Mouse (Mus musculus): ENCODE data around the gene Krtap28-13. TPM values are rescaled to one million over a fixed set of nuclear protein-coding genes. Genes with fewer than 3 reads are reported as not detected.

Krtap28-13 gene
- not detected in 2 replicates for polyA plus RNA-seq (2015; fragmentation: Nextera tagmentation; extraction: Ambion mirVana)

DNA sequence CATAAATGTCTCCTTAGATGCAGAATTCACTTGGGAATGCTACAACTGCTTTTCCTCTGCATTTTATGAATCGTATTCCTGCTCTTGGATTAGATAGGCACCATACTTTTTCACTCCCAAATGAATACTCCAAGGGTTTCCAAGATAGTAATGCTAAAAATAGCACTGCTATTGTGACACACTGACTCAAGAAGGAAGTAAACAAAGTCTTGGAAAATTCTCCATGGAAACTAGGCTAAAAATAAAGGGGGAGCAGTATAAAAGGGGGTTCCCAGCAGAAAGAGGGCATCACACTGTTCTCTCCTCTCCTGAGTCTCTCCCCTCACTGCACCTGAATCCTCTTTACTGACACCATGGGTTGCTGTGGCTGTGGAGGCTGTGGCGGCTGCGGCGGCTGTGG is at the start of gene Krtap28-13:
Gene Krtap28-13 (plus strand): TSS at position 288 of the 400 bp plus-strand sequence.
- H3K27me3 ChIP-seq (replicated peaks; ENCODE audit: control insufficient read depth, insufficient read depth, low read length) = no peaks in the 10 kb centered on the region
- no peaks in the 10 kb centered on the region for H3K4me1 ChIP-seq (replicated peaks; ENCODE audit: control insufficient read depth, insufficient read depth, low read length)
- no peak within 1 kb of the TSS for H3K9ac ChIP-seq (replicated peaks; ENCODE audit: low read depth, low read length)
- H3K36me3 ChIP-seq (ENCODE audit: control insufficient read depth, insufficient read depth) = no peaks in the 10 kb centered on the region
- WGBS = 93% methylated on average over 4 of the region's 4 CpGs
- no peak; the same call in 1 of the 2 replicates for ATAC-seq
- H3K27ac ChIP-seq (ENCODE audit: low read length) = no peak within 1 kb of the TSS
- H3K4me3 ChIP-seq (replicated peaks; ENCODE audit: low read length) = no peak within 1 kb of the TSS
- no peak within 1 kb of the TSS for H3K4me2 ChIP-seq (ENCODE audit: low read length)
- no peaks in the 10 kb centered on the region for H3K9me3 ChIP-seq (ENCODE audit: control insufficient read depth, low read length)

- Histone ChIP-seq H3K9ac (replicated peaks; ENCODE audit: low read depth, low read length) (no peak overlapping the region), H3K9me3 (ENCODE audit: control insufficient read depth, low read length) (no peaks in the 10 kb centered on the region), H3K4me3 (replicated peaks; ENCODE audit: low read length) (no peak overlapping the region), H3K27ac (ENCODE audit: low read length) (no peak overlapping the region), H3K4me1 (replicated peaks; ENCODE audit: control insufficient read depth, insufficient read depth, low read length) (no peaks in the 10 kb centered on the region), H3K4me2 (ENCODE audit: low read length) (no peak overlapping the region), H3K27me3 (replicated peaks; ENCODE audit: control insufficient read depth, insufficient read depth, low read length) (no peaks in the 10 kb centered on the region), H3K36me3 (ENCODE audit: control insufficient read depth, insufficient read depth) (no peaks in the 10 kb centered on the region)
- ATAC-seq = no peak
- WGBS = 96% methylated on average over 3 of the region's 3 CpGs
Measured at GRCm38 (mm10) chr1:83014477-83014876, 46.3 kb upstream of the Krtap28-13 start.

DNA sequence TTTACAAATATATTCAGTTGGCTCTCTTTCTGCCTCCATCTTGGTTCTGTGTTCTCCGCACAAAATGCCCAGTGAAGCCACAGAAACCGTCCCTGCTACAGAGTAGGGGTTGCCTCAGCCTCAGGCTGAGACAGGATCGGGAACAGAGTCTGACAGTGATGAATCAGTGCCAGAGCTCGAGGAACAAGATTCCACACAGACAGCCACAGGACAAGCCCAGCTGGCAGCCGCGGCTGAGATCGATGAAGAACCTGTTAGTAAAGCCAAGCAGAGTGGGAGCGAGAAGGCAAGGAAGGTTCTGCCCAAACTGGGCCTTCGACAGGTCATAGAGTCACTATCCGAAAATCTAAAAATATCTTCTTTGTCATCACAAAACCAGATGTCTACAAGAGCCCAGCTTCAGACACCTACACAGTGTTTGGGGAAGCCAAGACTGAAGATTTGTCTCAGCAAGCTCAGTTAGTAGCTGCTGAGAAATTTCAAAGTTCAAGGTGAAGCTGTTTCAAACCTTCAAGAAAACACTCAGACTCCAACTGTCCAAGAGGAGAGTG is 45.3 kb upstream of the Krtap28-13 start:
- Histone ChIP-seq H3K27ac (ENCODE audit: low read length) (no peak overlapping the region), H3K27me3 (replicated peaks; ENCODE audit: control insufficient read depth, insufficient read depth, low read length) (no peaks in the 10 kb centered on the region), H3K9ac (replicated peaks; ENCODE audit: low read depth, low read length) (no peak overlapping the region), H3K9me3 (ENCODE audit: control insufficient read depth, low read length) (no peaks in the 10 kb centered on the region), H3K4me2 (ENCODE audit: low read length) (no peak overlapping the region), H3K4me1 (replicated peaks; ENCODE audit: control insufficient read depth, insufficient read depth, low read length) (no peaks in the 10 kb centered on the region), H3K4me3 (replicated peaks; ENCODE audit: low read length) (no peak overlapping the region), H3K36me3 (ENCODE audit: control insufficient read depth, insufficient read depth) (no peaks in the 10 kb centered on the region)
- no peak for ATAC-seq
- WGBS = 89% methylated on average over 10 of the region's 10 CpGs

DNA sequence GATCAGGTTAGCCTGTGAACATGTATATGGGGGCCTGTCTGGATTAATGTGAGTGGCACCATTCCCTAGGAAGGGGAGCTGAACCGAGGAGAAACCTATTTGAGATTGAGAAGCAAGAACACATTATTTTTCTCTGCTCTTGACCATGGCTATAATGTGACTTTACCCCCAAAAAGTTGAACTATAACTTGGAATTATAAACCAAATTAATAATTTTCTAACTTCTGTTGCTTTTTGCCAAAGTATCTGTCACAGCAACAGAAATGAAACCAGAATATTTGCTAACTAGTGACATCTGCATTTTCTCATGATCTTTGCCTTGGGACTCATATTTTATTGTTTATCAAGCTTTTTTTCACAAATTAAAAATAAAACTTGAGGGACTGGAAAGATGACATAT is 44.2 kb upstream of the Krtap28-13 start:
- no peak overlapping the region for H3K4me2 ChIP-seq (ENCODE audit: low read length)
- 66% methylated on average over 1 of the region's 1 CpGs for WGBS
- no peak overlapping the region for H3K4me3 ChIP-seq (replicated peaks; ENCODE audit: low read length)
- H3K36me3 ChIP-seq (ENCODE audit: control insufficient read depth, insufficient read depth) = no peaks in the 10 kb centered on the region
- H3K9ac ChIP-seq (replicated peaks; ENCODE audit: low read depth, low read length) = no peak overlapping the region
- H3K27me3 ChIP-seq (replicated peaks; ENCODE audit: control insufficient read depth, insufficient read depth, low read length) = no peaks in the 10 kb centered on the region
- no peak overlapping the region for H3K27ac ChIP-seq (ENCODE audit: low read length)
- H3K9me3 ChIP-seq (ENCODE audit: control insufficient read depth, low read length) = no peaks in the 10 kb centered on the region
- no peaks in the 10 kb centered on the region for H3K4me1 ChIP-seq (replicated peaks; ENCODE audit: control insufficient read depth, insufficient read depth, low read length)
- no peak for ATAC-seq

- H3K27me3 ChIP-seq (replicated peaks; ENCODE audit: control insufficient read depth, insufficient read depth, low read length) = no peaks in the 10 kb centered on the region
- no peaks in the 10 kb centered on the region for H3K36me3 ChIP-seq (ENCODE audit: control insufficient read depth, insufficient read depth)
- no peak overlapping the region for H3K27ac ChIP-seq (ENCODE audit: low read length)
- no peaks in the 10 kb centered on the region for H3K9me3 ChIP-seq (ENCODE audit: control insufficient read depth, low read length)
- H3K4me3 ChIP-seq (replicated peaks; ENCODE audit: low read length) = no peak overlapping the region
- no peak for ATAC-seq
- no peak overlapping the region for H3K9ac ChIP-seq (replicated peaks; ENCODE audit: low read depth, low read length)
- no peak overlapping the region for H3K4me2 ChIP-seq (ENCODE audit: low read length)
- WGBS = 47% methylated on average over 1 of the region's 1 CpGs
- no peaks in the 10 kb centered on the region for H3K4me1 ChIP-seq (replicated peaks; ENCODE audit: control insufficient read depth, insufficient read depth, low read length)
Measured at GRCm38 (mm10) chr1:83031950-83032349, 28.8 kb upstream of the Krtap28-13 start.

- WGBS = 90% methylated on average over 6 of the region's 6 CpGs
- Histone ChIP-seq H3K27me3 (replicated peaks; ENCODE audit: control insufficient read depth, insufficient read depth, low read length) (no peaks in the 10 kb centered on the region), H3K36me3 (ENCODE audit: control insufficient read depth, insufficient read depth) (no peaks in the 10 kb centered on the region), H3K27ac (ENCODE audit: low read length) (no peak overlapping the region), H3K4me2 (ENCODE audit: low read length) (no peak overlapping the region), H3K4me3 (replicated peaks; ENCODE audit: low read length) (no peak overlapping the region), H3K9ac (replicated peaks; ENCODE audit: low read depth, low read length) (no peak overlapping the region), H3K4me1 (replicated peaks; ENCODE audit: control insufficient read depth, insufficient read depth, low read length) (no peaks in the 10 kb centered on the region), H3K9me3 (ENCODE audit: control insufficient read depth, low read length) (no peaks in the 10 kb centered on the region)
- no peak for ATAC-seq
Measured at GRCm38 (mm10) chr1:83032508-83032907, 28.2 kb upstream of the Krtap28-13 start.

DNA sequence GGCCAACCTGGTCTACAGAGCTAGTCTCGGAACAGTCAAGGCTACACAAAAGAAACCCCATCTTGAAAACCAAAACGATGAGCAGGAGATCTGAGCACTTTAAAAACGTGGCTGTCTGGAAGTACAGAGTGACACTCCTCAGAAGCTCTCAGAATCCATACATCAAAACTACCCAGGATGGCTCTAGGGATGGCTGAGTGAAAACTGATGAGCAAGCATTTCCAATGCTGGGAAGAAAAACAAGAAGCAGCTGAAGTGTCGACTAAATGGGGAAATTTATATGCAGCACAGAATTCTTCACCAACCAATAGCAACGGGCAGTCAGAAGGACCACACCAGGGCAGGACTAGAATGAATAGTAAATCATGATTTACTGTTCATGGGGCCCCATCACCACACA is 26.2 kb upstream of the Krtap28-13 start:
- Histone ChIP-seq H3K4me2 (ENCODE audit: low read length) (no peak overlapping the region), H3K4me1 (replicated peaks; ENCODE audit: control insufficient read depth, insufficient read depth, low read length) (peaks cover 8% of the 10 kb centered on the region; the same call in 1 of the 2 replicates), H3K36me3 (ENCODE audit: control insufficient read depth, insufficient read depth) (no peaks in the 10 kb centered on the region), H3K27ac (ENCODE audit: low read length) (no peak overlapping the region), H3K9ac (replicated peaks; ENCODE audit: low read depth, low read length) (no peak overlapping the region), H3K4me3 (replicated peaks; ENCODE audit: low read length) (no peak overlapping the region), H3K27me3 (replicated peaks; ENCODE audit: control insufficient read depth, insufficient read depth, low read length) (no peaks in the 10 kb centered on the region), H3K9me3 (ENCODE audit: control insufficient read depth, low read length) (no peaks in the 10 kb centered on the region)
- 70% methylated on average over 5 of the region's 5 CpGs for WGBS
- ATAC-seq = no peak

DNA sequence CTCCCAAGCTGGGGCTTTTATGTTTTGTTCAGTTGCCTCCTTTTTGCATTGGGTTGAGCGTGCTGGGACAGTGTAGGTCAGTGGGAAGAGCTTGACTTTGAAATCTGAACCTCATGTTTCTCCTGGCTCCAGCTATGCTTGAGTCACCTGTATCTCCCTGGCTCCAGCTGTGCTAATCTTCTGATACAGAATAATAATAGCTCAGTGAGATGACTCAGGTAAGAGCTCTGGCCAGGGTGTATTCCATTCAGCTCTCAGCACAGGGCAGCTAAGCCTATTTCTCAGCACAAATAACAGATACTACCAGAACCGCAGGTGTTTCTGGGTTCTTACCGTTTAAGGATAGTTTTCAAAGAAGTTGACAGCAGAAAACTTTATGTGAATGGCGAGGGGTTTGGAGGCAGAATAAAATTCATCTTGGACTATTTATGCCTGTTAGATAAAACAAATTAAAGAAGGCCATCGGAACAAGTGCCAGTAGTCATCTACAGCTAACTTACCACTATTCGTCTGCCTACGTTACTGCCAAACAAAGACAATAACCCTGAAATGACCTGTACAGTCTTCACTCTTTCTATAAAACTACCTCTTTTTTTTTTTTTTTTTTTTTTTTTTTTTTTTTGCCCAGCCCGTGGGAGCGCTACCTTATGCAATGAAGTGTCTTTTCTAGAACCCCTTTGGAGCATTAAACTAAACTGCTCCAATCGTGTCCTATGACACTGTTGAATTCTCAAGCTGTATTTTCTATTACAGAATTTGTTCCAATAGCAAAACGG is 23.6 kb upstream of the Krtap28-13 start:
- 65% methylated on average over 11 of the region's 11 CpGs for WGBS
- Histone ChIP-seq H3K4me1 (replicated peaks; ENCODE audit: control insufficient read depth, insufficient read depth, low read length) (peaks cover 8% of the 10 kb centered on the region; the same call in 1 of the 2 replicates), H3K36me3 (ENCODE audit: control insufficient read depth, insufficient read depth) (no peaks in the 10 kb centered on the region), H3K9ac (replicated peaks; ENCODE audit: low read depth, low read length) (no peak overlapping the region), H3K27me3 (replicated peaks; ENCODE audit: control insufficient read depth, insufficient read depth, low read length) (no peaks in the 10 kb centered on the region), H3K4me3 (replicated peaks; ENCODE audit: low read length) (no peak overlapping the region), H3K27ac (ENCODE audit: low read length) (no peak overlapping the region), H3K4me2 (ENCODE audit: low read length) (no peak overlapping the region), H3K9me3 (ENCODE audit: control insufficient read depth, low read length) (no peaks in the 10 kb centered on the region)
- ATAC-seq = no peak

DNA sequence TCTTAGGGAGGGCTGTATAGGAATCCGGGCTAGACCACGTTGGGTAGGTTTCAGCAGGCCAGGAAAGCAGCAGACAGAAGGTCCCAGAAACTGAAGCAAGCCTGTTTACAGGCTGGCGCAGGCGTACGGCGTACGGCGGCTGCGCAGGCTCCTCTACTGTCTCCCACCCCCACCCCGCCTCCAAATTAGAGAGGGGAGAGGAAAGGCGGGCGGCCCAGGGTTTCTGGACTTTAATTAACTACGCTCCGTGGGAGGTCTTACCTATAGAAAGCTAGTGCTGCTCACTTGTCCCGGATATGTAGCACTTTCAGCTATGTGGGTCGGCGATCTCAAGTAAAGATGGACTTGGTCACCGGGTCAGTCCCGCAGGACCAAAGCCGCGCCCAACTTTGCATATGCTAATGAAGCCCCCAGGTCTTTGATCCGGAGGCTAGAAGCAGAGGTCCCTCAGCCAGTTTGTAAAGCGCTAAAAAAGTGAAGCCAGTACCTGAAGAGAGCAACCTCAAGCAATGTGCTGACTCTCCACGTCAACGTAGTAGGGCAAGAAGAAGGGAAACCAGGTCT is 22.5 kb upstream of the Krtap28-13 start, which contains the start of gene Slc19a3:
Gene Slc19a3 (minus strand): TSS at position 340 of the 564 bp plus-strand sequence.
- ATAC-seq = peak; percentile 96
- H3K27ac ChIP-seq (ENCODE audit: low read length) = 0 out of 2 replicates have a peak within 1 kb of the TSS, but pooled peaks have one; percentile 23
- peak within 1 kb of the TSS; percentile 62 for H3K4me3 ChIP-seq (replicated peaks; ENCODE audit: low read length)
- under 1% methylated on average over 25 of the region's 25 CpGs for WGBS
- no peaks in the 10 kb centered on the region for H3K36me3 ChIP-seq (ENCODE audit: control insufficient read depth, insufficient read depth)
- peaks cover 8% of the 10 kb centered on the region; the same call in 1 of the 2 replicates for H3K4me1 ChIP-seq (replicated peaks; ENCODE audit: control insufficient read depth, insufficient read depth, low read length)
- H3K27me3 ChIP-seq (replicated peaks; ENCODE audit: control insufficient read depth, insufficient read depth, low read length) = no peaks in the 10 kb centered on the region
- peak within 1 kb of the TSS; percentile 91 for H3K4me2 ChIP-seq (ENCODE audit: low read length)
- peak within 1 kb of the TSS; percentile 64 for H3K9ac ChIP-seq (replicated peaks; ENCODE audit: low read depth, low read length)
- H3K9me3 ChIP-seq (ENCODE audit: control insufficient read depth, low read length) = no peaks in the 10 kb centered on the region

Data from forebrain, embryonic 16.5 days (tissue).